Mouse (Mus musculus): ENCODE results near the gene Tinag. TPM values are rescaled to one million over a fixed set of nuclear protein-coding genes. Genes with fewer than 3 reads are reported as not detected.

Gene Tinag
- polyA plus RNA-seq, 1 experiment from 2014 or later = not detected

DNA sequence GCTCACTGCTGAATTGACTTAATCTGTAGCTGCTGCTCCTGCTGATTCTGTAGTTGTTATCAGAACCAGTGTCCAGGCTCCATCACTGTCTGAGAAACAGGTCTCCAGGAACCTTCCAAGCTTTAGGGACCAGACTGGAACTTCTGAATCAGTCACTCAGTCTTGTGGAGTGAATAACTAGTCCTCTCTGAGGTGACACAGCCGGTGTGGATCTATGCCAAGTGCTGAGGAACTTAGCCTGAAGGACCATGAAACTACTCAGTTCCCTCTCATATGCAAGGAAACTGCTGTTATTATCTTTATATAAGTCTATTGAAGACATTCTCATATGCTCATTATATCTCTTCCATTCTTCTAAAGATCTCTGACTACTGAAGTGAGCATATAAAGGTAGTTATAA lies 49.6 kb downstream of the Tinag start:
- H3K4me1 ChIP-seq = no peaks in the 10 kb centered on the region
- H3K27ac ChIP-seq (replicated peaks) = no peak overlapping the region
- 93% methylated on average over 1 of the region's 1 CpGs for WGBS
- H3K36me3 ChIP-seq = no peaks in the 10 kb centered on the region
- H3K27me3 ChIP-seq = no peaks in the 10 kb centered on the region
- no peaks in the 10 kb centered on the region for H3K9me3 ChIP-seq
- no peak for ATAC-seq (replicated peaks)
- no peak overlapping the region for H3K4me2 ChIP-seq (replicated peaks)
- no peak overlapping the region for H3K4me3 ChIP-seq
- no peak overlapping the region for H3K9ac ChIP-seq (replicated peaks)

- no peaks in the 10 kb centered on the region for H3K4me1 ChIP-seq
- no peak overlapping the region for H3K4me2 ChIP-seq (replicated peaks)
- no peaks in the 10 kb centered on the region for H3K9me3 ChIP-seq
- H3K27ac ChIP-seq (replicated peaks) = no peak overlapping the region
- no peaks in the 10 kb centered on the region for H3K27me3 ChIP-seq
- H3K36me3 ChIP-seq = no peaks in the 10 kb centered on the region
- no peak overlapping the region for H3K9ac ChIP-seq (replicated peaks)
- no peak overlapping the region for H3K4me3 ChIP-seq
- no peak for ATAC-seq (replicated peaks)
These were observed 55.6 kb downstream of the Tinag start for GRCm38 (mm10) chr9:76989946-76990345.

GRCm38 (mm10) chr9:76934813-76935212 lies 110.8 kb downstream of the Tinag start:
- no peak for ATAC-seq (replicated peaks)
- H3K9me3 ChIP-seq = no peaks in the 10 kb centered on the region
- no peaks in the 10 kb centered on the region for H3K4me1 ChIP-seq
- H3K4me3 ChIP-seq = no peak overlapping the region
- H3K9ac ChIP-seq (replicated peaks) = no peak overlapping the region
- no peaks in the 10 kb centered on the region for H3K27me3 ChIP-seq
- H3K27ac ChIP-seq (replicated peaks) = no peak overlapping the region
- no peak overlapping the region for H3K4me2 ChIP-seq (replicated peaks)
- no peaks in the 10 kb centered on the region for H3K36me3 ChIP-seq
- WGBS = 89% methylated on average over 1 of the region's 1 CpGs

DNA sequence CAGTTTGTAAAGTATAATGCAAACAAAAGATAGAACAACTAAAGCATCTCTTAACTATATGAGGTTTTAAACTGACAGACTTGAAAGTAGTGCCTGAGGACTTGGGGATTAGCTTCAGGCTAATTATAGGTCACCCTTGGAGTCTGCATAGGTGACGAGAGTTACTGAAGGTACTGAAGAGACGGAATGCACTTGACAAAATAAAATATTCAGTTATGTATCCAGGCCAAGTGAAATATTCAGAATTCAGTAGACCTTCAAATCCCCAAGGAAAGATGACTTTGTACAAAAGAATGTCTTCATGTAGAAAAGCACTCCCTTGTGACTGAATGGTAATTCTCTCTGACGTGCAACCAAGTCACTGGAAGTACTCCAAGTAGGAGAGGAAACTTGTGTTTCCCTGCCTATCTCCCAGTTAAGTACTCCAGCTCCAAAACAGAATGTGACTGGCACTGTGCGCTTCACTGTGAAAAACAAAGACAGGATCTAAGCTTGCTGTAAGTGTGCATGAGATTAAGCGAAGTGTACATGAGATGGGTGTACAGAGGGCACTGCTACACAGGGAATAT lies 130.4 kb downstream of the Tinag start:
- WGBS = 82% methylated on average over 5 of the region's 5 CpGs
- no peak overlapping the region for H3K27ac ChIP-seq (replicated peaks)
- no peaks in the 10 kb centered on the region for H3K4me1 ChIP-seq
- H3K9ac ChIP-seq (replicated peaks) = no peak overlapping the region
- no peak overlapping the region for H3K4me3 ChIP-seq
- no peak for ATAC-seq (replicated peaks)
- H3K36me3 ChIP-seq = no peaks in the 10 kb centered on the region
- H3K9me3 ChIP-seq = no peaks in the 10 kb centered on the region
- H3K27me3 ChIP-seq = no peaks in the 10 kb centered on the region
- no peak overlapping the region for H3K4me2 ChIP-seq (replicated peaks)

All from forebrain, embryonic 15.5 days (tissue).